27 mouse cellular contexts compared by ENCODE assay signal in genomic region chr5:125743503-125743902, GRCm38 (mm10).
DNase-seq lines count a peak whose midpoint lies in the region; ATAC-seq and TF ChIP-seq lines count a peak whose summit lies in the region.
"Had no signal": no experiment of that assay in that cellular context is flagged by ENCODE, and none has a peak within 500 bp of the region (broad histone marks: within the 10 kb centered on the region; RNA-seq: fewer than 3 reads in every experiment).

No protein-coding gene starts in this region.

- in situ Hi-C loops in ES-E14 (cut with MboI; ENCODE audit: low sequenced_read_pairs in 2 of 2, unreplicated experiment in 2 of 2), result no loop called here

- no peak overlapping the region; the same call in 1 of the 2 replicates for H3K27ac ChIP-seq in hindbrain, embryonic 15.5 days (replicated peaks)
- H3K27ac ChIP-seq in hindbrain, embryonic 16.5 days (ENCODE audit: low read depth, low read length), result no peak overlapping the region
- no peak overlapping the region for H3K27ac ChIP-seq in midbrain, embryonic 14.5 days (replicated peaks; ENCODE audit: low read depth, low read length)
- no peak overlapping the region for H3K27ac ChIP-seq in midbrain, embryonic 15.5 days
- H3K27ac ChIP-seq in ES-E14 (ENCODE audit: insufficient read depth, low read depth, low read length, poor library complexity, severe bottlenecking), result no peak overlapping the region
- no peak overlapping the region for H3K27ac ChIP-seq in intestine, embryonic 16.5 days (ENCODE audit: low read length)
- H3K27ac ChIP-seq: embryonic facial prominence, embryonic 12.5 days; embryonic facial prominence, embryonic 15.5 days; forebrain, embryonic 15.5 days; heart, embryonic 15.5 days; hindbrain, embryonic 10.5 days; hindbrain, embryonic 14.5 days had no signal

- peak; percentile 59; the same call in 1 of the 2 replicates for ATAC-seq in hindbrain, embryonic 15.5 days (ENCODE audit: low FRiP score, low read depth)
- ATAC-seq in hindbrain, embryonic 16.5 days, result no peak
- no peak for ATAC-seq in midbrain, embryonic 14.5 days (ENCODE audit: low FRiP score, low TSS enrichment)
- no peak for ATAC-seq in midbrain, embryonic 15.5 days (replicated peaks)
- no peak for ATAC-seq in intestine, embryonic 16.5 days
- ATAC-seq: CD4-positive, CD25-positive, alpha-beta regulatory T cell, adult 4 months; forebrain, embryonic 15.5 days; inflammation-experienced regulatory T-cells, adult 6 months; intestine, postnatal 0 days had no signal

- H3K4me2 ChIP-seq in hindbrain, embryonic 15.5 days, result no peak overlapping the region
- H3K4me2 ChIP-seq in hindbrain, embryonic 16.5 days (ENCODE audit: low read length), result no peak overlapping the region
- no peak overlapping the region for H3K4me2 ChIP-seq in midbrain, embryonic 14.5 days (ENCODE audit: low read length)
- no peak overlapping the region for H3K4me2 ChIP-seq in midbrain, embryonic 15.5 days
- H3K4me2 ChIP-seq in intestine, embryonic 16.5 days (ENCODE audit: low read depth, low read length), result no peak overlapping the region
- H3K4me2 ChIP-seq: embryonic facial prominence, embryonic 12.5 days; embryonic facial prominence, embryonic 15.5 days; forebrain, embryonic 15.5 days; heart, embryonic 12.5 days; heart, embryonic 15.5 days; hindbrain, embryonic 14.5 days had no signal

- H3K4me3 ChIP-seq in hindbrain, embryonic 15.5 days, result no peak overlapping the region
- H3K4me3 ChIP-seq in hindbrain, embryonic 16.5 days (ENCODE audit: low read length), result no peak overlapping the region
- H3K4me3 ChIP-seq in midbrain, embryonic 14.5 days (replicated peaks; ENCODE audit: low read depth, low read length), result no peak overlapping the region
- H3K4me3 ChIP-seq in midbrain, embryonic 15.5 days, result no peak overlapping the region
- H3K4me3 ChIP-seq in ES-E14 (ENCODE audit: insufficient read depth in 1 of 2, low read depth in 1 of 2, low read length in 2 of 2, poor library complexity in 1 of 2, severe bottlenecking in 1 of 2), result no peak overlapping the region
- no peak overlapping the region for H3K4me3 ChIP-seq in intestine, embryonic 16.5 days (ENCODE audit: low read length)
- H3K4me3 ChIP-seq: embryonic facial prominence, embryonic 12.5 days; embryonic facial prominence, embryonic 15.5 days; forebrain, embryonic 15.5 days; heart, embryonic 12.5 days; heart, embryonic 15.5 days; hindbrain, embryonic 10.5 days had no signal

- peaks cover 15% of the 10 kb centered on the region for H3K4me1 ChIP-seq in hindbrain, embryonic 15.5 days (replicated peaks)
- no peaks in the 10 kb centered on the region for H3K4me1 ChIP-seq in hindbrain, embryonic 16.5 days (ENCODE audit: control insufficient read depth, insufficient read depth, low read depth, low read length)
- H3K4me1 ChIP-seq in midbrain, embryonic 14.5 days (ENCODE audit: control insufficient read depth, insufficient read depth, low read length), result peaks cover 6% of the 10 kb centered on the region; the same call in 1 of the 2 replicates
- H3K4me1 ChIP-seq in midbrain, embryonic 15.5 days, result peaks cover 11% of the 10 kb centered on the region
- H3K4me1 ChIP-seq in ES-E14 (ENCODE audit: control insufficient read depth in 2 of 2, insufficient read depth in 2 of 2, low read length in 2 of 2, poor library complexity in 1 of 2), result no peaks in the 10 kb centered on the region
- no peaks in the 10 kb centered on the region for H3K4me1 ChIP-seq in intestine, embryonic 16.5 days (ENCODE audit: control insufficient read depth, insufficient read depth, low read length)
- H3K4me1 ChIP-seq: embryonic facial prominence, embryonic 12.5 days; embryonic facial prominence, embryonic 15.5 days; forebrain, embryonic 15.5 days; heart, embryonic 12.5 days; heart, embryonic 15.5 days; hindbrain, embryonic 10.5 days had no signal

- H3K9ac ChIP-seq in hindbrain, embryonic 15.5 days, result no peak overlapping the region
- H3K9ac ChIP-seq in hindbrain, embryonic 16.5 days (ENCODE audit: low read depth, low read length), result no peak overlapping the region
- H3K9ac ChIP-seq in midbrain, embryonic 14.5 days (replicated peaks; ENCODE audit: low read length), result no peak overlapping the region
- H3K9ac ChIP-seq in midbrain, embryonic 15.5 days, result no peak overlapping the region
- H3K9ac ChIP-seq in ES-E14 (ENCODE audit: insufficient read depth, low read depth, low read length, poor library complexity, severe bottlenecking), result no peak overlapping the region
- no peak overlapping the region for H3K9ac ChIP-seq in intestine, embryonic 16.5 days (ENCODE audit: low read depth, low read length)
- H3K9ac ChIP-seq: embryonic facial prominence, embryonic 12.5 days; embryonic facial prominence, embryonic 15.5 days; forebrain, embryonic 15.5 days; heart, embryonic 12.5 days; heart, embryonic 15.5 days; hindbrain, embryonic 14.5 days had no signal

- 65% methylated on average over 6 of the region's 6 CpGs for WGBS in hindbrain, embryonic 15.5 days
- 72% methylated on average over 6 of the region's 6 CpGs for WGBS in hindbrain, embryonic 16.5 days
- 78% methylated on average over 6 of the region's 6 CpGs for WGBS in midbrain, embryonic 14.5 days
- 81% methylated on average over 6 of the region's 6 CpGs for WGBS in midbrain, embryonic 15.5 days
- 80% methylated on average over 6 of the region's 6 CpGs for WGBS in intestine, embryonic 16.5 days

- H3K9me3 ChIP-seq in hindbrain, embryonic 15.5 days, result no peaks in the 10 kb centered on the region
- no peaks in the 10 kb centered on the region for H3K9me3 ChIP-seq in hindbrain, embryonic 16.5 days (ENCODE audit: control insufficient read depth, low read length)
- H3K9me3 ChIP-seq in midbrain, embryonic 14.5 days (ENCODE audit: control insufficient read depth, low read length), result no peaks in the 10 kb centered on the region
- no peaks in the 10 kb centered on the region for H3K9me3 ChIP-seq in midbrain, embryonic 15.5 days
- H3K9me3 ChIP-seq in ES-E14 (ENCODE audit: control insufficient read depth, insufficient read depth, low read depth, low read length), result no peaks in the 10 kb centered on the region
- peaks cover under 1% of the 10 kb centered on the region; the same call in 1 of the 2 replicates for H3K9me3 ChIP-seq in intestine, embryonic 16.5 days (ENCODE audit: control insufficient read depth, low read length)
- H3K9me3 ChIP-seq: embryonic facial prominence, embryonic 12.5 days; embryonic facial prominence, embryonic 15.5 days; forebrain, embryonic 15.5 days; heart, embryonic 15.5 days; hindbrain, embryonic 10.5 days had no signal

- H3K27me3 ChIP-seq in hindbrain, embryonic 15.5 days, result no peaks in the 10 kb centered on the region
- no peaks in the 10 kb centered on the region for H3K27me3 ChIP-seq in hindbrain, embryonic 16.5 days (replicated peaks; ENCODE audit: control insufficient read depth, insufficient read depth, low read length)
- no peaks in the 10 kb centered on the region for H3K27me3 ChIP-seq in midbrain, embryonic 14.5 days (ENCODE audit: control insufficient read depth, insufficient read depth, low read length)
- no peaks in the 10 kb centered on the region for H3K27me3 ChIP-seq in midbrain, embryonic 15.5 days (replicated peaks)
- no peaks in the 10 kb centered on the region for H3K27me3 ChIP-seq in intestine, embryonic 16.5 days (replicated peaks; ENCODE audit: control insufficient read depth, insufficient read depth, low read length)
- H3K27me3 ChIP-seq: embryonic facial prominence, embryonic 12.5 days; embryonic facial prominence, embryonic 15.5 days; forebrain, embryonic 15.5 days; heart, embryonic 12.5 days; heart, embryonic 15.5 days had no signal

- peak; percentile 47 for DNase-seq in midbrain, embryonic 14.5 days
- DNase-seq in ES-E14 (ENCODE audit: low read depth, low spot score) (no peak), R1 (ENCODE audit: low read depth, low spot score) (peak; percentile 28)
- no peak for DNase-seq in adrenal gland, postnatal 25 days
- DNase-seq: adrenal gland, postnatal 10 days; cerebellum, adult 11 months; cerebellum, adult 2 months; cerebellum, adult 9-11 months; cerebellum, postnatal 25 days; gastrocnemius, postnatal 25 days; heart, adult 18-20 months; heart, postnatal 10 days; heart, postnatal 36 days had no signal

- no peaks in the 10 kb centered on the region for H3K36me3 ChIP-seq in hindbrain, embryonic 15.5 days
- H3K36me3 ChIP-seq in hindbrain, embryonic 16.5 days (ENCODE audit: control insufficient read depth, insufficient read depth, low read length), result no peaks in the 10 kb centered on the region
- H3K36me3 ChIP-seq in midbrain, embryonic 14.5 days (ENCODE audit: control insufficient read depth, insufficient read depth, low read length), result no peaks in the 10 kb centered on the region
- no peaks in the 10 kb centered on the region for H3K36me3 ChIP-seq in midbrain, embryonic 15.5 days (replicated peaks)
- H3K36me3 ChIP-seq in ES-E14 (ENCODE audit: control insufficient read depth, insufficient read depth, low read length, poor library complexity, severe bottlenecking), result no peaks in the 10 kb centered on the region
- H3K36me3 ChIP-seq in intestine, embryonic 16.5 days (ENCODE audit: control insufficient read depth, insufficient read depth, low read length), result no peaks in the 10 kb centered on the region
- H3K36me3 ChIP-seq: embryonic facial prominence, embryonic 12.5 days; embryonic facial prominence, embryonic 15.5 days; forebrain, embryonic 15.5 days; heart, embryonic 12.5 days; heart, embryonic 15.5 days; hindbrain, embryonic 10.5 days had no signal

TF ChIP-seq in ES-E14, 5 proteins besides CTCF, POLR2A, EP300 and RAD21:
- TF ChIP-seq MAFK (IDR thresholded peaks at IDR 0.05; ENCODE audit: insufficient read depth, low read depth, low read length), result peak; percentile 45; the same call in 1 of the 2 replicates
- TF ChIP-seq CHD2 (IDR thresholded peaks at IDR 0.05; ENCODE audit: low read depth, low read length), result no peak

Comparison
In these comparisons a context has a peak if more than half of its experiments do, and no peak if none do; other contexts are left out.
1. DNase-seq: peak in midbrain, embryonic 14.5 days (single experiment) and R1 (single experiment); none in ES-E14 (single experiment) and adrenal gland, postnatal 25 days (single experiment).